Mouse (Mus musculus) liver, embryonic 11.5 days (tissue): Measurements from ENCODE around the gene Stard5. TPM values are rescaled to one million over a fixed set of nuclear protein-coding genes. Genes with fewer than 3 reads are reported as not detected.

Source experiments
- ATAC-seq: fragments of 200-750 bp; cut with Nextera tagmentation; replicated peaks from 2 replicates; pipeline ENCODE4 v1.8.0; 2017; ENCODE audit warnings: moderate number of reproducible peaks, mild to moderate bottlenecking, moderate TSS enrichment, moderate library complexity; ENCODE audit not compliant: low FRiP score
- DNase-seq: peaks from one replicate; pipeline ENCODE4 v3.0.0-alpha.2; 2017; ENCODE audit warnings: low spot score
- H3K27ac ChIP-seq: fragments of 300-500 bp; sonication (generic); 2 replicates; pipeline ENCODE4 v1.5.1; 2014; ENCODE audit warnings: mild to moderate bottlenecking, low read depth, low read length, control low read depth
- H3K27me3 ChIP-seq: fragments of 300-500 bp; sonication (generic); replicated peaks from 2 replicates; pipeline ENCODE4 v1.6.1; 2014; ENCODE audit warnings: low read length, mixed read lengths; ENCODE audit not compliant: control insufficient read depth, insufficient read depth
- H3K36me3 ChIP-seq: fragments of 300-500 bp; sonication (generic); 2 replicates; pipeline ENCODE4 v1.6.1; 2014; ENCODE audit warnings: mild to moderate bottlenecking, low read length, moderate library complexity, mixed read lengths; ENCODE audit not compliant: control insufficient read depth, insufficient read depth
- H3K4me1 ChIP-seq: fragments of 300-500 bp; sonication (generic); replicated peaks from 2 replicates; pipeline ENCODE4 v1.6.1; 2014; ENCODE audit warnings: low read length, mixed read lengths; ENCODE audit not compliant: control insufficient read depth, insufficient read depth
- H3K4me2 ChIP-seq: fragments of 300-500 bp; sonication (generic); 2 replicates; pipeline ENCODE4 v1.6.1; 2014; ENCODE audit warnings: mild to moderate bottlenecking, control low read depth, moderate library complexity
- H3K4me3 ChIP-seq: fragments of 300-500 bp; sonication (generic); 2 replicates; pipeline ENCODE4 v1.5.1; 2014; ENCODE audit warnings: low read depth, low read length, control low read depth
- H3K9ac ChIP-seq: fragments of 300-500 bp; sonication (generic); 2 replicates; pipeline ENCODE4 v1.6.1; 2014; ENCODE audit warnings: low read depth, low read length, control low read depth
- H3K9me3 ChIP-seq: fragments of 300-500 bp; sonication (generic); 2 replicates; pipeline ENCODE4 v1.6.1; 2016; ENCODE audit warnings: low read length, inconsistent platforms, mixed read lengths; ENCODE audit not compliant: control insufficient read depth
- WGBS: fragments of 180-500 bp; shearing (Covaris S2); extraction: QIAGEN DNeasy Blood & Tissue Kit; methylation state at CpG from one replicate; pipeline ENCODE4 v1.1.7; 2014; 5-methylcytosine and 5-hydroxymethylcytosine counted together
- polyA plus RNA-seq: library from polyadenylated mRNA; unstranded; fragments of >200 nt; fragmentation: Nextera tagmentation; extraction: Ambion mirVana; gene quantifications from 2 replicates; pipeline ENCODE4 v1.2.1, GENCODE M21; 2014

Stard5 gene
- polyA plus RNA-seq, 1 experiment from 2014 or later, result 10.8 TPM

DNA sequence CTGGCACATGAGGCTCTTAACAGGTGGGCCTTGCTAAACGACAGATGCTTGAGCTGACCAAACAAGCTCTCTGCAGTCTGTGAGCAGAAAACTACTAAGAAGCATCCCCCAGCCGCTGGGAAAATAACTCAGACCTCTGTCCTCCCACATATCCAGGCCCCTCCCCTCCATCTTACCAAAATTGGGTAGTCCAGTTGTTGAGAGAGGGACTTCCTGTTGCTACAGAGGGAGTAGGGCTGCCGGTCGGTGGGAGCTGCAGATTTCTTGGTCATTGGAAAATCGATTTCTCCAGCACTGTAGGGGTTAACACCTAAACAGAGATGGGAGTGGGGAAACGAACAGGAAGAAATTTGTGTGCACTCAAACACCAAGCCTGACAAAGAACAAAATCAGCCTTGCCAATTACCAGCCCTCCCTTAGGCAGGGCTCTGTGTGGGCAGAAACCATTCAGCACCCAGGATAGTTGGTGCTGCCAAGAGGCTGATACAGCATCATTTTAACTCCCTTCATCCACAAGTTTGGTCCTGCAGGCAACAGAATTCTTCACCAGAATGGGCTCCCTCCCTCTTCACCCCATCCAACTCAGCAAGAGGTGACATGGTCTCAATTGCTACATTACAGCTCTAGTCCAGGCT, 51.0 kb downstream of the Stard5 start:
- H3K4me2 ChIP-seq, result no peak overlapping the region
- DNase-seq, result no peak
- no peaks in the 10 kb centered on the region for H3K36me3 ChIP-seq
- H3K4me3 ChIP-seq, result no peak overlapping the region
- H3K9ac ChIP-seq, result no peak overlapping the region
- no peak overlapping the region for H3K27ac ChIP-seq
- no peaks in the 10 kb centered on the region for H3K9me3 ChIP-seq
- 40% methylated on average over 6 of the region's 6 CpGs for WGBS
- no peak for ATAC-seq
- no peaks in the 10 kb centered on the region for H3K4me1 ChIP-seq
- no peaks in the 10 kb centered on the region for H3K27me3 ChIP-seq

DNA sequence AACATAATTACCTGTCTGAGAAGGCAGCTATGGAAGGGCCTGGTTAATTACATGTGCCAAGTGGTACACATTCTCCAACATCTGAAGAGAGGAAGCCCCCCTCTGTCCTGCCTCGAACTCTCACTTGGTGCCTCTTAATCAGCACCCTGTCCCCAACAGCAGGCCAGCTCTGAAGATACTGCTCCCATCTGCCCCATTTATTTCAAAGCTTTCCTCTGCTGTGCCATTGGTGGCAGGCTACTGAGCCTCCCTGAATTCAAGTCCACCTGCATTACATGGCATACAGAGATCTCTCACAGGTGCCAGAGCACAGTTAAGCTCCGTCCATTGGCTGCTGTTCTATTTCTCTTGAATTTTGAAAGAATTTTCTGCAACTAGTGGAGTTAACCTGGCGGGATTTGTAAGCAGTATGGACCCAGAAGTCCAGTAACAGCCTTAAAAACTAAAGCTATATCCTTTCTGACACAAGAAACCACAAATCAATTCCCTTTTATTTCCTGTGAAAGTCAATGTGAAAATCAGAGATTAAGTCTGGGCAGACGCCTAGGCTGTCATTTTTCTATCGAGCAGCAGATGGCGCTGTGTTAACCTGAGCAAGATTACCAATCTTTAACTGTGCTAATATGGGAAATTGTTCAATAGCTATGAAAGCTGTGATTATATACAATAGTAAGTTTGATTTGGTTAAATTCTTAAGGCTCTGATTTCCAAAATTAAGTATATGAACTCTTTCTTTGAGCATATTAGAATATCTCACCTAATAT, 63.9 kb downstream of the Stard5 start:
- no peak overlapping the region for H3K4me3 ChIP-seq
- no peak overlapping the region for H3K4me2 ChIP-seq
- H3K36me3 ChIP-seq, result no peaks in the 10 kb centered on the region
- DNase-seq (no peak), ATAC-seq (no peak)
- H3K4me1 ChIP-seq, result no peaks in the 10 kb centered on the region
- H3K27ac ChIP-seq, result no peak overlapping the region
- H3K9me3 ChIP-seq, result no peaks in the 10 kb centered on the region
- H3K27me3 ChIP-seq, result no peaks in the 10 kb centered on the region
- WGBS, result 22% methylated on average over 6 of the region's 6 CpGs
- H3K9ac ChIP-seq, result no peak overlapping the region

DNA sequence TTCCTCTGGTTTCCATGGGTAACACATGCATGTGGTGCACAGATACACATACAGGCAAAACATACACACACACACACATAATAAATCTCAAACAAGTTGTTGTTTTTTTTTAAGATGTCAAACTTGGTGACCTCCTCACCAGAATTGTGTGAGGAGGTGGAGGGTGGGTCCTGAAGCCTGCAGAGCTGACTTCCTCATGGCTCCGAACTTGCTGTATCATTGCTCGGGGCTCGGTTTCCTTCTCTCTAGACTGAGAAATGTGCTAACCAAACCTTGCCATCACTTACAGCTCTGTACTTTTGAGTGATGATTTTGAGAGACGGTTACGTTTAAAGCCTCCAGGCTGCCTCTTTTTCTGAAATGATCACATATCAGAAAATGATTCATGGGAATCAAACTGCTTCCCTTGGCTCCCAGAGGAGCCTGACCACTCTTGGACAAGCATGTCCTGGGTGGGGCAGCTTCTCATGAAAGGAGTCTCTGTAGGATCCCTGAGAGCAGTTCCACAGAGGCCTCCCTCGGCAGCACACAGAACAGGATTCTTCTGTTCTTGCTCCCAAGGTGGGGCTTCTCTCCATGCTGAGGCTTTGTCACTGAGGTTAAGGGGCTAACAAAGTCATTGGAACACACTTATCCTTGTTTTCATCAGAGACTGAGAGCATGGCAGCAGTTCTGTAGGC, 67.4 kb downstream of the Stard5 start:
- 72% methylated on average over 6 of the region's 6 CpGs for WGBS
- no peak overlapping the region for H3K4me2 ChIP-seq
- H3K27ac ChIP-seq, result no peak overlapping the region
- H3K9ac ChIP-seq, result no peak overlapping the region
- H3K36me3 ChIP-seq, result no peaks in the 10 kb centered on the region
- no peaks in the 10 kb centered on the region for H3K27me3 ChIP-seq
- ATAC-seq, result no peak
- no peak for DNase-seq
- H3K9me3 ChIP-seq, result no peaks in the 10 kb centered on the region
- H3K4me3 ChIP-seq, result no peak overlapping the region
- no peaks in the 10 kb centered on the region for H3K4me1 ChIP-seq

Other genes with a start within 250 kb of the Stard5 start
- 0.42 and 0.47 TPM in 2 replicates for gene Tmc3, start 47.0 kb upstream of the Stard5 start, polyA plus RNA-seq
- 4.5 and 5.9 TPM in 2 replicates for gene Il16, start 113.8 kb downstream of the Stard5 start, polyA plus RNA-seq
- gene Cfap161, start 162.9 kb downstream of the Stard5 start, polyA plus RNA-seq, result not detected in 2 replicates